Mouse (Mus musculus) bone marrow, adult 2 months (tissue): ENCODE results near the gene Spry2.

Source experiments
- CTCF ChIP-seq: fragments of 200-500 bp; IDR thresholded peaks from 2 replicates; pipeline ENCODE4 v1.5.1; 2011; ENCODE audit warnings: low read length, control low read depth; ENCODE audit not compliant: control insufficient read depth, insufficient read depth
- POLR2A ChIP-seq: fragments of 200-500 bp; IDR thresholded peaks from 2 replicates; pipeline ENCODE4 v1.6.1; 2011; ENCODE audit warnings: low read depth, mild to moderate bottlenecking, control low read depth, low read length, borderline replicate concordance; ENCODE audit not compliant: control insufficient read depth

DNA sequence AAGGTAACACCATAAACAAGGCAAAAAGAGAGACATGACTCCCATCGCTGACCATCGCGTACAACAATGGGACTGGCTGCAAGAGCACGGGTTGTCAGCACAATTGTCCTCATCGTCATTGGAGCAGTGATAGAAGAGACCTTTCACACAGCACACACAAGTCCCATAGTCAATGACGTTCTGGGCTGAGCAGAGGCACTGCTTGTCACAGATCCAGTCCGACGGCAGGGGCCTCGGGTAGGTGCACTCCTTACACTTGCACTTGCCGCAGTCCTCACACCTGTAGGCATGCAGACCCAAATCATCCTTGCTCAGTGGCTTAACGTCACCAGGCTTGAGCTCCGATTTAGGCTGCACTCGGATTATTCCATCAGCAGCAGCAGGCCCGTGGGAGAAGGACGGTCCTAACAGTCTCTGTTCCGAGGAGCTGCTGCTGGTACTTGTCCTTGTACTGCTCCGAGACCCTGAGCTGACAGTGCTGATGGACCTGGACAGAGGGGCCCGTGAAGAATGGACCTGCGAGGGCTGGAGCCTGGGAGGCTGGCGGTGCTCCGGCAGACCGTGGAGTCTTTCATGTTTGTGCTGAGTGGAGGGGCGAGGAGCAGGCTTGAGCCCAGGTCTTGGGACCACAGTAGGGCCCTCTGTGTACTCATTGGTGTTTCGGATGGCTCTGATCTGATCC lies 3.5 kb downstream of the Spry2 start:
- TF ChIP-seq POLR2A, result no peak
- no peak for TF ChIP-seq CTCF
